Mouse (Mus musculus) CH12.LX (cell line): ENCODE measurements at regions not wholly inside any gene's neighbourhood (a gene's known extent, or its start where the extent isn't known, plus 50 kb on each side); places are given as distances from the start of the nearest gene placed in this dataset.

Experiments used
- BHLHE40 ChIP-seq: IDR thresholded peaks from 2 replicates; pipeline ENCODE4 v1.6.1; 2011; ENCODE audit warnings: mild to moderate bottlenecking, low read depth, low read length, improper control_type of control experiment
- CTCF ChIP-seq, 2 experiments: IDR thresholded peaks in 1 of 2; conservative IDR thresholded peaks in 1 of 2; 2 replicates each; pipeline ENCODE4 v1.5.1; 2011 to 2012; ENCODE audit warnings: low read depth in 2 of 2, low read length in 2 of 2, improper control_type of control experiment in 1 of 2, inconsistent platforms in 1 of 2, mild to moderate bottlenecking in 1 of 2, moderate library complexity in 1 of 2
- E2F4 ChIP-seq: IDR thresholded peaks from 2 replicates; pipeline ENCODE4 v1.6.1; 2011; ENCODE audit warnings: low read depth, low read length, improper control_type of control experiment; ENCODE audit not compliant: insufficient replicate concordance
- EP300 ChIP-seq: IDR thresholded peaks from 2 replicates; pipeline ENCODE4 v1.6.1; 2011; ENCODE audit warnings: low read length, improper control_type of control experiment
- GABPA ChIP-seq: IDR thresholded peaks from 2 replicates; pipeline ENCODE4 v1.6.1; 2012; ENCODE audit warnings: low read depth, low read length, improper control_type of control experiment, inconsistent platforms; ENCODE audit not compliant: insufficient replicate concordance
- HCFC1 ChIP-seq: IDR thresholded peaks from 2 replicates; pipeline ENCODE4 v1.6.1; 2012; ENCODE audit warnings: low read depth, mild to moderate bottlenecking, inconsistent platforms, low read length, improper control_type of control experiment
- JUND ChIP-seq: conservative IDR thresholded peaks from 2 replicates; pipeline ENCODE4 v1.6.1; 2011; ENCODE audit warnings: low read depth, low read length, improper control_type of control experiment
- POLR2A ChIP-seq: IDR thresholded peaks from 2 replicates; pipeline ENCODE4 v1.6.1; 2011; ENCODE audit warnings: low read depth, mild to moderate bottlenecking, improper control_type of control experiment, low read length
- POLR2AphosphoS2 ChIP-seq: IDR thresholded peaks from 2 replicates; pipeline ENCODE4 v1.6.1; 2011; ENCODE audit warnings: low read depth, low read length, improper control_type of control experiment
- RAD21 ChIP-seq: IDR thresholded peaks from 2 replicates; pipeline ENCODE4 v1.6.1; 2011; ENCODE audit warnings: low read depth, mild to moderate bottlenecking, low read length, improper control_type of control experiment, moderate library complexity
- RCOR1 ChIP-seq: conservative IDR thresholded peaks from 2 replicates; pipeline ENCODE4 v1.6.1; 2012; ENCODE audit warnings: low read depth, mild to moderate bottlenecking, inconsistent platforms, low read length, improper control_type of control experiment
- USF1 ChIP-seq: IDR thresholded peaks from 2 replicates; pipeline ENCODE4 v1.6.1; 2014; ENCODE audit warnings: low read depth, mild to moderate bottlenecking, inconsistent platforms, low read length, improper control_type of control experiment
- ZKSCAN1 ChIP-seq: IDR thresholded peaks from 2 replicates; pipeline ENCODE4 v1.6.1; 2012; ENCODE audit warnings: low read depth, inconsistent platforms, low read length, improper control_type of control experiment, borderline replicate concordance

- TF ChIP-seq CTCF (conservative IDR thresholded peaks at IDR 0.05 in 1 of 2, IDR thresholded peaks at IDR 0.05 in 1 of 2; ENCODE audit: low read depth in 2 of 2, low read length in 2 of 2): no peak
- no peak for TF ChIP-seq POLR2AphosphoS2
- TF ChIP-seq POLR2A: no peak
- no peak for TF ChIP-seq ZKSCAN1
- TF ChIP-seq JUND: no peak
- no peak for TF ChIP-seq GABPA
- no peak for TF ChIP-seq EP300
- TF ChIP-seq RAD21: no peak
- no peak for TF ChIP-seq BHLHE40
- TF ChIP-seq RCOR1: no peak
- TF ChIP-seq E2F4: no peak
- no peak for TF ChIP-seq USF1
- TF ChIP-seq HCFC1: no peak
Measured at GRCm38 (mm10) chr7:65780578-65781370, 80.8 kb upstream of the Pcsk6 start.
